Mouse (Mus musculus) cortical plate, adult 2 months (tissue): ENCODE measurements around the gene Csf2rb2.

Experiments
- CTCF ChIP-seq: fragments of 200-500 bp; IDR thresholded peaks from 2 replicates; pipeline ENCODE4 v1.5.1; 2011; ENCODE audit warnings: mild to moderate bottlenecking, control low read depth, low read length; ENCODE audit not compliant: insufficient read depth; ENCODE audit errors: extremely low read depth
- POLR2A ChIP-seq: fragments of 200-500 bp; IDR thresholded peaks from 2 replicates; pipeline ENCODE4 v1.6.1; 2011; ENCODE audit warnings: mild to moderate bottlenecking, low read length, control low read depth; ENCODE audit not compliant: insufficient read depth; ENCODE audit errors: extremely low read depth

DNA sequence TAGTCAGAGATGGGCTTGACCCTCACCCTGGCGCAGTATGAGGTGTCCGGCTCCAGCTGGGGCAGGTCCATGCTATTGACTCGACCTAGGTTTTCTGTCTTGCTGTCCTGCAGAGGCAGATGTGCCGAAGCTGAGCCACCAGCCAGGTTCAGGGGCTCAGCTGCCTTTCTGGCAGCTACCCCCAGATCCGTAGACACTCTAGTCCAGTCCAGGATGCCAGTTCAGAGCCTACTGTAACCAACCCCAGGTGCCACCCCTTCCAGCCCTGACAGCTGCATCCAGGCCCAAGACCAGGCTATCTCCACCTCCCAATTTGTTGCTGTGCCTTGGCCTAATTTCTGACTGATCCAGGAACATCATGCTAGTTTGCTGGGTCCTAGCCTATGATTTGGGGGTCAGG is 17.6 kb downstream of the Csf2rb2 start:
- no peak for TF ChIP-seq CTCF
- TF ChIP-seq POLR2A: no peak
